Mouse (Mus musculus) embryonic facial prominence, embryonic 13.5 days (tissue): ENCODE results near the gene Tnrc6c. TPM values are rescaled to one million over a fixed set of nuclear protein-coding genes. Genes with fewer than 3 reads are reported as not detected.

Source experiments
- ATAC-seq: fragments of 200-750 bp; cut with Nextera tagmentation; 2 replicates; pipeline ENCODE4 v1.8.0; 2017; ENCODE audit warnings: low read depth; ENCODE audit not compliant: insufficient number of reproducible peaks, insufficient read depth, low FRiP score, low TSS enrichment
- H3K27ac ChIP-seq: fragments of 300-500 bp; sonication (generic); 2 replicates; pipeline ENCODE4 v1.5.1; 2015; ENCODE audit warnings: moderate library complexity, mild to moderate bottlenecking, inconsistent platforms
- H3K27me3 ChIP-seq: fragments of 300-500 bp; sonication (generic); 2 replicates; pipeline ENCODE4 v1.6.1; 2015; ENCODE audit warnings: mild to moderate bottlenecking, inconsistent platforms
- H3K36me3 ChIP-seq: fragments of 300-500 bp; sonication (generic); 2 replicates; pipeline ENCODE4 v1.6.1; 2015; ENCODE audit warnings: mild to moderate bottlenecking, inconsistent platforms
- H3K4me1 ChIP-seq: fragments of 300-500 bp; sonication (generic); 2 replicates; pipeline ENCODE4 v1.6.1; 2015; ENCODE audit warnings: inconsistent platforms
- H3K4me2 ChIP-seq: fragments of 300-500 bp; sonication (generic); 2 replicates; pipeline ENCODE4 v1.6.1; 2015; ENCODE audit warnings: moderate library complexity, mild to moderate bottlenecking, inconsistent platforms
- H3K4me3 ChIP-seq: fragments of 300-500 bp; sonication (generic); 2 replicates; pipeline ENCODE4 v1.5.1; 2015; ENCODE audit warnings: mild to moderate bottlenecking, inconsistent platforms
- H3K9ac ChIP-seq: fragments of 300-500 bp; sonication (generic); 2 replicates; pipeline ENCODE4 v1.6.1; 2015; ENCODE audit warnings: mild to moderate bottlenecking, inconsistent platforms
- H3K9me3 ChIP-seq: fragments of 300-500 bp; sonication (generic); 2 replicates; pipeline ENCODE4 v1.6.1; 2016; ENCODE audit warnings: inconsistent platforms
- WGBS: fragments of 180-500 bp; shearing (Covaris S2); methylation state at CpG from one replicate; pipeline ENCODE4 v1.1.7; 2015; ENCODE audit warnings: mixed read lengths; 5-methylcytosine and 5-hydroxymethylcytosine counted together
- polyA plus RNA-seq: library from polyadenylated mRNA; unstranded; fragments of >200 nt; fragmentation: Nextera tagmentation; extraction: Ambion mirVana; gene quantifications from 2 replicates; pipeline ENCODE4 v1.2.1, GENCODE M21; 2015

Gene Tnrc6c
- polyA plus RNA-seq, 1 experiment from 2014 or later: 18.4 TPM

DNA sequence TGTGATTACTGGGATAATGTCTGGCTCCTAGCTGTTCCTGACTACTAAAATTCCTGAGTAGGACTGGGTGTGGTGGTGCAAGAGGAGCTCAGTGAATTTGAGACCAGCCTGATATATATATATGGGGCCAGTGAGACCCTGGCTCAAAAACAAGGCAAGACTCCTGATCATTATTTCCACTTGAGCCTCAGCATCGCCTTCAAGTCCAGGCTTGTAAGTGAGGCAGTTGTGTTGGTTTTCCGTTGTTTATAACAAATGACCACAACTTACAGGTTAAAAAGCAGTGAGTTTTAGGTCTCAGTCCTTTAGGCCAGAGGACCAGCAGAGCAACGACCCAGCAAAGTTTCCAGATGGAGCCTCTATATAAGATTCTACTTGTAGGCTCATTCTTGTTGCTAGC lies 23.5 kb downstream of the Tnrc6c start:
- no peak for ATAC-seq
- no peaks in the 10 kb centered on the region for H3K27me3 ChIP-seq
- H3K27ac ChIP-seq: no peak overlapping the region
- H3K4me3 ChIP-seq: no peak overlapping the region
- H3K9me3 ChIP-seq: no peaks in the 10 kb centered on the region
- H3K4me1 ChIP-seq: peaks cover 21% of the 10 kb centered on the region
- H3K9ac ChIP-seq: 0 out of 2 replicates have a peak overlapping the region, but pooled peaks have one; percentile 32
- no peak overlapping the region for H3K4me2 ChIP-seq
- 86% methylated on average over 3 of the region's 3 CpGs for WGBS
- peaks cover 7% of the 10 kb centered on the region for H3K36me3 ChIP-seq

DNA sequence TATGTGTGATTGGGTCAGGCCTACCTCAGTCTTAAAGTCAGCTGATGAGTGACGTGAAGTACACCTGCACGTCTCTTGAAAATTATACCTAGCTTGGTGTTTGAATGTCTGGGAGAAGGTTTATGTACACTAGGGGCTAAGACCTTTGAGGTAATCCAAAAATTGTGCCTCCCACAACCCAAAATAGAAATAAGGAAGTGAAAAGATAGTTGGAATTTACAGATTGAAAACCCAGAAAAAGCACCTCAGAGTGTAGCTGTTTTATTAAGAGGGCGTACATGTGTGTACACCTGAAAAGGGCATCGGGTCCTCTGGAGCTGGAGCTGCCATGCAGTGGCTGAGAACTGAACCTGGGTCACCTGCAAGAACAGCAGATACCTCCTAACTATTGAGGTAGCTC lies 24.1 kb downstream of the Tnrc6c start:
- no peak for ATAC-seq
- no peak overlapping the region for H3K27ac ChIP-seq
- no peaks in the 10 kb centered on the region for H3K9me3 ChIP-seq
- H3K4me1 ChIP-seq: peaks cover 21% of the 10 kb centered on the region
- H3K27me3 ChIP-seq: no peaks in the 10 kb centered on the region
- H3K9ac ChIP-seq: no peak overlapping the region
- H3K4me3 ChIP-seq: no peak overlapping the region
- H3K36me3 ChIP-seq: peaks cover 5% of the 10 kb centered on the region
- no peak overlapping the region for H3K4me2 ChIP-seq
- WGBS: 85% methylated on average over 4 of the region's 4 CpGs

DNA sequence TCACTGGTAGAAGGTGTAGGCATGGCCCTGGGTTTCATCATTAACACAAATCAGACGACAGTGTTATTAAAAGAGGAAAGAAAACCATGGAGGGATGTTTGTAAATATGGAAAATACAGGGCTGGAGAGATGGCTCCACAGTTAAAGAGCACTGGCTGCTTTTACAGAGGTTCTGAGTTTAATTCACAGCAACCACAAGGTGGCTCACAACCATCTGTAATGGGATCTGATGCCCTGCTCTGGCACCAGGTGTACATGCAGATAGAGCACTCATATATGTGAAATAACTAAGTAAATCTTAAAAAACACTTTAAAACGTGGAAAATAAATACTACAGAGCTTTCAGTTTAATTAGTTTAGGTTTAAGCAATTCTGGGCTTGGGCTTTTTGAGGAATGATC lies 24.7 kb downstream of the Tnrc6c start:
- H3K9ac ChIP-seq: no peak overlapping the region
- H3K27me3 ChIP-seq: no peaks in the 10 kb centered on the region
- WGBS: 42% methylated on average over 2 of the region's 2 CpGs
- no peak overlapping the region for H3K4me3 ChIP-seq
- no peak overlapping the region for H3K27ac ChIP-seq
- no peaks in the 10 kb centered on the region for H3K9me3 ChIP-seq
- no peak for ATAC-seq
- peaks cover 21% of the 10 kb centered on the region for H3K4me1 ChIP-seq
- H3K36me3 ChIP-seq: no peaks in the 10 kb centered on the region
- H3K4me2 ChIP-seq: no peak overlapping the region

DNA sequence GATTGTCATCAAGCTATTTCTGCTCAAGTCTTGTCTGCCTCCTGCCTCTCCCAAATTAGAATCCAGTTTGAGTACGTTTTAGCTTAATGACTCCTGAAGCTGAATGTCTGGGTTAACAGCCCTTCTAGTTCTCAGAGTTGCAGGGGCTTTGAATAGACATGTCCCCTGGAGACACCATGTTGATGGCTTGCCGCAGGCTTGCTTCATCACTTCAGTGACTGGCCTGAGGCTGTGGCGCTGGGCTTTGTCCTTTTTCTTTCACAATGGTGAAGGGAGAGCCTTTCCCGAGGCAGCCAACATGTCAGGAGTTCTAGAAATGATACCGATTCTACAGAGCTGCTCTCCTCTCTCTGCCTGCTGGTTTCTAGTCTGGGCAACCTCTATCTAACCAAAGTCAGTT lies 30.6 kb downstream of the Tnrc6c start:
- 25% methylated on average over 5 of the region's 5 CpGs for WGBS
- H3K4me2 ChIP-seq: no peak overlapping the region
- peak overlapping the region; percentile 7; the same call in 1 of the 2 replicates for H3K27ac ChIP-seq
- ATAC-seq: no peak
- no peak overlapping the region for H3K4me3 ChIP-seq
- H3K4me1 ChIP-seq: peaks cover 34% of the 10 kb centered on the region
- no peak overlapping the region for H3K9ac ChIP-seq
- no peaks in the 10 kb centered on the region for H3K9me3 ChIP-seq
- H3K27me3 ChIP-seq: no peaks in the 10 kb centered on the region
- H3K36me3 ChIP-seq: no peaks in the 10 kb centered on the region

DNA sequence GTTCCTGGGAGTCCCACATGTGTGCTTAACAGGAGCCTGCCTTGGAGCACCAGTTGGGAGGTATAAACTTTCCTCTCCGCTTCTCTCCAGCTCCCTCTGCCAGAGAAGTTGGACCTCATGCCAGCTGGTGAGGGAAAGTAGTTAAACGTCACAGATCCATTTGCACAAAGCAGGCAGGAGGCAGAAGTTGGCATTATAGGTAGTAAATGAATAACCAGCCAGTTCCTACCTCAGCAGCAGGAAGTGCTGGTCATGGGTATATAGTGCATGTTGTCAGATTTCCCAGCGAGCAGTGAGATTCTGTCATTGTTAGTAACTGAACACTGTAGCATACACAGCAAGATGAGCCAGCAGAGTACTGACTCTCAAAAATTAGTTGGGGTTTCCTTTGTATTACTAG lies 31.4 kb downstream of the Tnrc6c start:
- H3K4me3 ChIP-seq: no peak overlapping the region
- H3K9ac ChIP-seq: no peak overlapping the region
- H3K27ac ChIP-seq: 0 out of 2 replicates have a peak overlapping the region, but pooled peaks have one; percentile 16
- no peak for ATAC-seq
- WGBS: 44% methylated on average over 3 of the region's 3 CpGs
- no peaks in the 10 kb centered on the region for H3K9me3 ChIP-seq
- H3K27me3 ChIP-seq: no peaks in the 10 kb centered on the region
- no peak overlapping the region for H3K4me2 ChIP-seq
- no peaks in the 10 kb centered on the region for H3K36me3 ChIP-seq
- peaks cover 34% of the 10 kb centered on the region for H3K4me1 ChIP-seq

DNA sequence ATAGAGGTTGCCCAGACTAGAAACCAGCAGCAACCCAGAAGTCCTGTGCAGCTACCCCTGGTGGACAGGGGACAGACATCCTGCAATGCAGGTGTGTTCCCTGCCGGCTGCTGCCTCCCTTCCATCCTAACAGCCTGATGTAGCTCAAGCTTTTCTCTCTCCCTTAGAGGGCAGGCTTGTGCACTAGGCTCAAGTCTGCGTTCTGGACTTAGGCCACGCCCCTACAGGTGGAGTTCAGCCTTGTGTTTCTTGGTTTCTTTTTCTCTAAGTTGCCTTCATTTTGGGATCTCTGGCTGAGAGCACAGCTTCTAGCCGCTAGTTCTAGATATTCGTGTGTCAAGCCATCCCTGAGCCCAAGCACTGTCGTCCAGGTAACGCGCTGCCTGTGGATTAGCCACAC lies 31.9 kb downstream of the Tnrc6c start:
- Histone ChIP-seq H3K4me2 (no peak overlapping the region), H3K4me1 (peaks cover 34% of the 10 kb centered on the region), H3K9ac (no peak overlapping the region), H3K27me3 (no peaks in the 10 kb centered on the region), H3K36me3 (no peaks in the 10 kb centered on the region), H3K4me3 (no peak overlapping the region), H3K9me3 (no peaks in the 10 kb centered on the region), H3K27ac (no peak overlapping the region)
- 52% methylated on average over 8 of the region's 8 CpGs for WGBS
- ATAC-seq: 0 out of 2 replicates have a peak, but pooled peaks have one; percentile 37

DNA sequence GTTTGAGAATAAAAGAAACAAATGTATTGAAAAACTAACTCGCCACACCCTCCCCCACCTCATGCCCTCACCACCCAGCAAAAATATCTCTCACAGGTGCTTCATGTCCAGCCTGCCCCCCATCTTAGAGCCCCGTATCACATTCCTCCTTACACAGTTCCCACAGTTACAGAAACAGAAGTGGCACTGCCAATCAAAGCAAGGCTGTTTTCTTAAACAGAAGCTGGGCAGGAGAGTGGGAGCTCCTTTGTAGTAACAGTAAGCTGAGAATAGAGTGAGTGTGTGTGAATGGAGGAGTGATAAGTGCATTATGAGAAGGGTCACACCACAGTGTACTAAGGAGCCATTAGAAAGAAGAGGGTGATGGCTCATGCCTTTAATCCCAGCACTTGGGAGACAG lies 34.5 kb downstream of the Tnrc6c start:
- 76% methylated on average over 2 of the region's 2 CpGs for WGBS
- H3K9me3 ChIP-seq: no peaks in the 10 kb centered on the region
- H3K27ac ChIP-seq: no peak overlapping the region
- no peak overlapping the region for H3K9ac ChIP-seq
- no peaks in the 10 kb centered on the region for H3K27me3 ChIP-seq
- H3K36me3 ChIP-seq: no peaks in the 10 kb centered on the region
- no peak for ATAC-seq
- no peak overlapping the region for H3K4me3 ChIP-seq
- no peak overlapping the region for H3K4me2 ChIP-seq
- peaks cover 42% of the 10 kb centered on the region for H3K4me1 ChIP-seq

DNA sequence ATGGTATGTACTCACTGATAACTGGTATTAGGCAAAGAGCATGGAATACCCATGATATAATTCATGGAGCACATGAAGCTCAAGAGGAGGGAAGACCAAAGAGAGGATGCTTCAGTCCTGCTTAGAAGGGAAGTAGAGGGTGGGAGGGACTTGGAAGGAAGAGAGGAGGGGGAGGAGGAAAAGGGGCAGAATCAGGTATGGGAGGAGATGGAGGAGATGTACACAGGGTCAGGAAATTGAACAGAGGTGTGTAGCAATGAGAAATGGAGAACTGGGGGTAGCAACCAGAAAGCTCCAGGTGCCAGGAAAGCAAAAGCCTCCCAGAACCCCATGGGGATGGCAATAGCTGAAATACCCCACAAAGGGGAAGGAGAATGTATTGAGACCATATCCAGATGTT lies 37.2 kb downstream of the Tnrc6c start:
- H3K27me3 ChIP-seq: no peaks in the 10 kb centered on the region
- H3K36me3 ChIP-seq: no peaks in the 10 kb centered on the region
- H3K9me3 ChIP-seq: no peaks in the 10 kb centered on the region
- peaks cover 35% of the 10 kb centered on the region for H3K4me1 ChIP-seq
- no peak overlapping the region for H3K4me2 ChIP-seq
- H3K4me3 ChIP-seq: no peak overlapping the region
- ATAC-seq: no peak
- no peak overlapping the region for H3K9ac ChIP-seq
- no peak overlapping the region for H3K27ac ChIP-seq

DNA sequence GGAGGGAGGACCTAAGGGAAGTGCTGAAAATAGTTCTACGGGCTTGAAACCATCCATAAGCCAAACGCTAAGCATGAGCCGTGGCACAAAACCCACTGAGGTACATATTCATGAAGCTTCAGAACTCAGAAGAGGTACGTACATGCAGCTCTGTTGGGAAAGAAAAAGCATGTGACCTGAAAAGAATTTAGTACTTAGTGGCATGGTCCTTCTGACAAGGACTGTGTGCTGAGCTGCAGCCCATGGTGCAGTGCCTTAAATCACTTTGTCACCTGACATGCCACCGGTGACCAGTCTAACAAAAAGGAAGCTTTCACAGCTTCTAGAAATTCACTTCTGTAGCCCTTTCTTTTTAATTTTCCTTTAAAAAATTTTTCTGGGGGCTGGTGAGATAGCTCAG lies 40.0 kb downstream of the Tnrc6c start:
- Histone ChIP-seq H3K27ac (no peak overlapping the region), H3K9ac (no peak overlapping the region), H3K36me3 (no peaks in the 10 kb centered on the region), H3K4me2 (no peak overlapping the region), H3K4me1 (peaks cover 39% of the 10 kb centered on the region), H3K4me3 (no peak overlapping the region), H3K27me3 (no peaks in the 10 kb centered on the region), H3K9me3 (no peaks in the 10 kb centered on the region)
- WGBS: 90% methylated on average over 5 of the region's 5 CpGs
- no peak for ATAC-seq

DNA sequence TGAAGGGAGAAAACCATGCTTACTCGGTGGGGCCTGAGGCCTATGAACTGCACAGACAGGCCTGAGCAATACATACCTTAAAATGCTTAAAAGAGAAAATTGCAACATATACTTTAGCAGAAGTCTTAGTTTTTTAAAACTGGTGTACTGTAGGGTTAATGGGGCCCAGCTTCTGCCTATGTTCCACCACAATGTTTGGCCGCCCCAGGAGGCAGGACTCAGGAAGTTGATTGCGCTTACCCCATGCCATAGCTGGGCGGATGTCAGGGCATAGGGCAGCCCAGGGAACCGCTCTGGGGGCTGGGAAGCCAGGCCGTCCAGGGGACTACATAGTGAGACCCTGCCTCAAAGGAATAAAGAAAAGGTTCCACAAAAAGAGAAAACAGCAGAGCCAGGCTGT lies 42.5 kb downstream of the Tnrc6c start:
- H3K4me2 ChIP-seq: no peak overlapping the region
- no peak overlapping the region for H3K27ac ChIP-seq
- H3K9ac ChIP-seq: no peak overlapping the region
- no peaks in the 10 kb centered on the region for H3K9me3 ChIP-seq
- no peak for ATAC-seq
- no peaks in the 10 kb centered on the region for H3K36me3 ChIP-seq
- H3K27me3 ChIP-seq: no peaks in the 10 kb centered on the region
- peaks cover 35% of the 10 kb centered on the region for H3K4me1 ChIP-seq
- no peak overlapping the region for H3K4me3 ChIP-seq
- whole genome bisulfite sequencing: 47% methylated on average over 6 of the region's 6 CpGs

DNA sequence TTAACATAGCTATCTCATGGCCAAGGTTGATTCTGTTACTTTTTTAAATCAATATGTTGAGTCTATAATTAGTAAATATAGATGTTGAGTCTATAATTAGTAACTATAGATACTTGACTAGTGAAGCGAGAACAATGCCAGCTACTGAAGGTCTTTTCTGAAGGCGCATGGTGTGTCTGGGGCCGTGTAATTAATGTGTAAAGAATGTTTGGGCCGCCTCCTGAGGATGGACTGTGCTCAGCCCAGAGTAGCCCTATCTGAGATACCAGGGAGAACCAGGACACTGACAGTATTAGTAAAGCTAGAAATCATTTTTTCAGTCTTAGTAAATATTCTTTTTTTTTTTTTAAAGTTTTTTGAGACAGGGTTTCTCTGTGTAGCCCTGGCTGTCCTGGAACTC lies 46.8 kb downstream of the Tnrc6c start:
- no peak for ATAC-seq
- H3K36me3 ChIP-seq: peaks cover 19% of the 10 kb centered on the region
- no peak overlapping the region for H3K4me3 ChIP-seq
- no peak overlapping the region for H3K4me2 ChIP-seq
- no peak overlapping the region for H3K27ac ChIP-seq
- H3K9ac ChIP-seq: no peak overlapping the region
- H3K9me3 ChIP-seq: no peaks in the 10 kb centered on the region
- WGBS: 80% methylated on average over 4 of the region's 4 CpGs
- peaks cover 21% of the 10 kb centered on the region for H3K4me1 ChIP-seq
- H3K27me3 ChIP-seq: no peaks in the 10 kb centered on the region

DNA sequence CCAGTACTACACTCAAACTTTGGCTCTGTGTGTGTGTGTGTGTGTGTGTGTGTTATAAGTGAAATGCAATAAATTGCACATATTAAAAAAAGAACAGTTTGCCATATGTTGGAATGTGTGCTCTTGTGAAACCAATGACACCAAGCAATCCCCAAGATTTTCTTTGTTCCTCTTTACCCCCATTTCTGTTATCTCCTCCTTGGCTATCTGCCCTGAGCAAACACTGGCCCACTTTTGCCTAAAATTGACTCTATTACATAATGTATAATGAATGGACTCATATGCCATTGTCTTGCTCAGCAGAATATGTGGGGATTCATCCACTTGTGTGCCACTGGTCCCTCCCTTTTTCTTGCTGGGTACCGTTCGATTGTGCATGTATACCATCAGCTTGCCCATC lies 52.2 kb downstream of the Tnrc6c start:
- H3K9ac ChIP-seq: no peak overlapping the region
- H3K27ac ChIP-seq: no peak overlapping the region
- no peaks in the 10 kb centered on the region for H3K27me3 ChIP-seq
- 0 out of 2 replicates have a peak, but pooled peaks cover 4% of the 10 kb centered on the region for H3K4me1 ChIP-seq
- H3K4me2 ChIP-seq: no peak overlapping the region
- H3K36me3 ChIP-seq: peaks cover 26% of the 10 kb centered on the region
- H3K9me3 ChIP-seq: no peaks in the 10 kb centered on the region
- 86% methylated on average over 2 of the region's 2 CpGs for WGBS
- H3K4me3 ChIP-seq: no peak overlapping the region
- no peak for ATAC-seq

DNA sequence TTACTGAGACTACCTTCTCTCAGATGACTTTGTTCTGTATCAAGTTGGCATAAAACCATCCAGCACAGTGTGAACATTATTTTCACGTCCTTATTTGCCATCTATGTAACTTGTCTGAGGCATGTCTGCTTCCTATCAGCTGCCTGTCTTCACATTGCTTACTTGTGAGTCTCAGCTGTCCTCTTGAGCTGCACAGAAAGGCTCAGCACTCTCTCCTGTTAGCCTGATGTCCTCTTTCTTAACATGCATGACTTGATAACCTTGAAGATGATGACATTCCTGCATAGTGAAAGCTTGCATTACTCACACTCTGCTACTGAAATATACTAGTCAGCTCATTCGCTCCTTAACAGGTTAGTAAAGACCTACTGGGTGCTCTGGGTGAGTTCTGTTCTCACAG lies 53.1 kb downstream of the Tnrc6c start:
- 73% methylated on average over 2 of the region's 2 CpGs for WGBS
- H3K4me3 ChIP-seq: no peak overlapping the region
- H3K4me2 ChIP-seq: no peak overlapping the region
- H3K27ac ChIP-seq: no peak overlapping the region
- H3K9ac ChIP-seq: no peak overlapping the region
- no peaks in the 10 kb centered on the region for H3K27me3 ChIP-seq
- no peak for ATAC-seq
- 0 out of 2 replicates have a peak, but pooled peaks cover 4% of the 10 kb centered on the region for H3K4me1 ChIP-seq
- H3K36me3 ChIP-seq: peaks cover 32% of the 10 kb centered on the region
- no peaks in the 10 kb centered on the region for H3K9me3 ChIP-seq
